Mouse (Mus musculus): ENCODE data around the gene 1520401A03Rik. TPM values are rescaled to one million over a fixed set of nuclear protein-coding genes. Genes with fewer than 3 reads are reported as not detected.
A peak's percentile ranks its signal among the peaks of the same experiment; 100 is the strongest.

Gene 1520401A03Rik
- total and polyA plus RNA-seq, 2 experiments from 2014 or later, result not detected

DNA sequence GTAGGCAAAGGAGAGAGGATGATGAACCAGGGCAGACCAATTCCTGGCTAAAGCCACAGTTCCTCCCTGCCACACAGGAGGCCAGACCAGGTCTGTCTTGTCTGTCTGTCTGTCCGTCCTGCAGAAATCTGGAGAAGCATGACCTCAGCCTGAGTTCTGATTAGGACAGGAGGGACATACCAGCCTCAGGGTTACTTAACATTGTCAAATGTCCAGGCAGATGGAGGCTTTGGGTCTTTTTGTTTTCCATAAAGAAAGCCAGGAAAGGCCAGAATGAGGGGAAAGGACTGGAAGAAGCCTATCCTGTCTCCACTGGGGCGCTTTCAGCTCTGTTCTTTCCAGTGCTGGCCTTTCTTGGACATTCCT is 16.2 kb upstream of the 1520401A03Rik start:
- ATAC-seq (ENCODE audit: insufficient read depth, low read depth) (no peak), DNase-seq (ENCODE audit: low spot score) (no peak)
- TF ChIP-seq CTCF (IDR thresholded peaks at IDR 0.05; ENCODE audit: low read depth) (no peak), EP300 (IDR thresholded peaks at IDR 0.05; ENCODE audit: low read depth) (no peak)
- peaks cover 15% of the 10 kb centered on the region for H3K4me1 ChIP-seq (ENCODE audit: control insufficient read depth, insufficient read depth)
- no peak overlapping the region for H3K27ac ChIP-seq (ENCODE audit: low read depth)
- peak overlapping the region; percentile 48 for H3K9ac ChIP-seq (replicated peaks; ENCODE audit: low read depth, low read length)
- H3K27me3 ChIP-seq (ENCODE audit: control insufficient read depth, insufficient read depth, low read length), result peaks cover 34% of the 10 kb centered on the region
- peak overlapping the region; percentile 70 for H3K4me2 ChIP-seq (ENCODE audit: low read depth, low read length)
- H3K36me3 ChIP-seq (replicated peaks; ENCODE audit: control insufficient read depth, insufficient read depth, low read length), result peaks cover 19% of the 10 kb centered on the region
- peak overlapping the region; percentile 55 for H3K4me3 ChIP-seq (ENCODE audit: low read depth, low read length)
- whole genome bisulfite sequencing, result 49% methylated on average over 2 of the region's 2 CpGs
- H3K9me3 ChIP-seq (replicated peaks; ENCODE audit: control insufficient read depth, low read length), result no peaks in the 10 kb centered on the region

DNA sequence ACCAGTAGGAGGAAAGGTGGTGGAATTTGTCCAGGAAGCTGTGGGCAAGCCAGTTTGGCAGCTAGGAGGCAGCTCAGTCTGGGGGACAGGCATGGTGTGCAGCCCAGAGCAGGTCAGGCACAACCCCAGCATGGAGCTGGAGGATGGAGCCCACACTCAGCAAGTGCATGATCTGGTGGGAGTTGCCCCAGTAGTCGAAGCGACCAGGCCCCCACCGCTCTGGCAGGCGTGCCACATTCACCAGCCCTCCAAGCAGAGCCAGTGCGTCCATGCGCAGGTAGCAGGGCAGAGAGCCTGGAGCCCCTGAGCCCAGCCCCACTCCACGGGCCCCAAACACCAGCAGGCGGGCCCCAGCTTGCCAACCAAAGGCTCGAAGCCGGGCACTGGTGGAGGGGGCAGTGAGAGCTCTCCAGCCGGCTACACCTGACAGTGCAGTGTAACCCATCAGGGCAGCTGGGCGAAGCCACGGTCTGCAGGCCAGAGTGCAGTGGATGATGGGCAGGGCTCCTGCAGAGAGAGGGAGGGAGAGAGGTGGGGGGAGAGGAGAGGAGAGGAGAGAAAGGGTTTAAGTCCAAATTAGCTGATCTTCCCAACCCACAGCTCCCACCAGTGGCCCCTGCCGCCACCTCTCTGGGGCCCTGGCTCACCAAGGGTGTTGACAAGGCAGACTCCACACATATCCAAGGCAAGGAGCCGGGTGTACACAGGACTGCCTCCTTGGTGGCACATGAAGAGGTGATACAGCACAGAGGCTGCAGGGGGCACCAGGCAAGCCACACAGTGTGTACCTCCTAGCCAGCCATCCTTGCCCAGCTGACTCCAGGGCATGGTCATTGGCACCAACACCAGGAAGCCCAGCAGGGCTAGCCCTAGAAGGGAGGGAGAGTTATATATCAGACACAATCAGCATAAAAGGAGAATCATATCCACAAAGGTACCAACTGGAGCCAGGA is 15.2 kb upstream of the 1520401A03Rik start:
- Histone ChIP-seq H3K9me3 (replicated peaks; ENCODE audit: control insufficient read depth, low read length) (no peaks in the 10 kb centered on the region), H3K9ac (replicated peaks; ENCODE audit: low read depth, low read length) (no peak overlapping the region), H3K36me3 (replicated peaks; ENCODE audit: control insufficient read depth, insufficient read depth, low read length) (peaks cover 19% of the 10 kb centered on the region), H3K27ac (ENCODE audit: low read depth) (no peak overlapping the region), H3K4me3 (ENCODE audit: low read depth, low read length) (no peak overlapping the region), H3K4me2 (ENCODE audit: low read depth, low read length) (no peak overlapping the region), H3K27me3 (ENCODE audit: control insufficient read depth, insufficient read depth, low read length) (peaks cover 23% of the 10 kb centered on the region), H3K4me1 (ENCODE audit: control insufficient read depth, insufficient read depth) (peaks cover 15% of the 10 kb centered on the region)
- ATAC-seq (ENCODE audit: insufficient read depth, low read depth), result no peak
- DNase-seq (ENCODE audit: low spot score), result no peak
- TF ChIP-seq EP300 (IDR thresholded peaks at IDR 0.05; ENCODE audit: low read depth) (no peak), CTCF (IDR thresholded peaks at IDR 0.05; ENCODE audit: low read depth) (no peak)
- WGBS, result 74% methylated on average over 15 of the region's 15 CpGs

DNA sequence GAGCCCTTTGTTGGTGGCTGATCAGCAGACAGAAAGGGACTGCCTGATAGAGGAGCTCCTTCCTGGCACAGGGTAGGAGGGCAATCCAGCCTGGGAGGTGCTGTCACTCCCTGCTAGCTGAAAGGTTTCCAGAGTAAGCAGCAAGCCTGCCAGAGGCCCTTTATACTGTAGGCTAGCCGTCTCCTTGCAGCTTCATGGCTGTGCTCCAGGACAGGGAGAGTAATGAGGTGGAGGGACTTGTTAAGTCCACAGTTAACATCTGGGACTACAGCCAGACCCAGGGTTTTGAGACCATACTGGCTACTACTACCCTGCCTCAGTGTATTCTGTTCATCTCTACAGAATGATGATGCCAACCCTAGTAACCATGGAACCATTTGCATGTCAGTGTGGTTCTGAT is 11.8 kb upstream of the 1520401A03Rik start:
- WGBS, result 47% methylated on average over 1 of the region's 1 CpGs
- ATAC-seq (ENCODE audit: insufficient read depth, low read depth) (no peak), DNase-seq (ENCODE audit: low spot score) (no peak)
- no peaks in the 10 kb centered on the region for H3K27me3 ChIP-seq (ENCODE audit: control insufficient read depth, insufficient read depth, low read length)
- 0 out of 2 replicates have a peak, but pooled peaks cover 4% of the 10 kb centered on the region for H3K4me1 ChIP-seq (ENCODE audit: control insufficient read depth, insufficient read depth)
- no peak overlapping the region for H3K27ac ChIP-seq (ENCODE audit: low read depth)
- no peak overlapping the region for H3K4me3 ChIP-seq (ENCODE audit: low read depth, low read length)
- TF ChIP-seq EP300 (IDR thresholded peaks at IDR 0.05; ENCODE audit: low read depth) (no peak), CTCF (IDR thresholded peaks at IDR 0.05; ENCODE audit: low read depth) (no peak)
- no peak overlapping the region for H3K9ac ChIP-seq (replicated peaks; ENCODE audit: low read depth, low read length)
- H3K36me3 ChIP-seq (replicated peaks; ENCODE audit: control insufficient read depth, insufficient read depth, low read length), result peaks cover 19% of the 10 kb centered on the region
- H3K9me3 ChIP-seq (replicated peaks; ENCODE audit: control insufficient read depth, low read length), result no peaks in the 10 kb centered on the region
- no peak overlapping the region for H3K4me2 ChIP-seq (ENCODE audit: low read depth, low read length)

DNA sequence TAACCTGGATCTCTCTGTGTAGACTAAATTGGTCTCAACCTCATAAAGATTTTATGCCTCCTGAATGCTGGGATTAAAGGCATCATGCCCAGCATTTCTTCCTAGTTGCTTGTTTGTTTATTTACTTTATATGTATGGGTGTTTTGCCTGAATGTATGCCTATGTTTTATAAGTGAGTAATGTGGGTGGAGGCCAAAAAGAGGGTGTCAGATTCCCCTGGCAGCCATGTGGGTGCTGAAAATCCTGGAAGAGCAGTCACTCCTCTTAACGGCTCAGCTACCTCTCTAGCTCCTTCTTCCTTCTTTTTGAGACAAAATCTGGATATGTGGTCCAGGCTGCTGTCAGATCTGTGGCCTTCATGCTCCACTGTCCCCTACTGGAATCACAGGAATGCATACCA is 7.9 kb upstream of the 1520401A03Rik start:
- Histone ChIP-seq H3K36me3 (replicated peaks; ENCODE audit: control insufficient read depth, insufficient read depth, low read length) (0 out of 2 replicates have a peak, but pooled peaks cover under 1% of the 10 kb centered on the region), H3K27me3 (ENCODE audit: control insufficient read depth, insufficient read depth, low read length) (no peaks in the 10 kb centered on the region), H3K4me2 (ENCODE audit: low read depth, low read length) (no peak overlapping the region), H3K9ac (replicated peaks; ENCODE audit: low read depth, low read length) (no peak overlapping the region), H3K4me3 (ENCODE audit: low read depth, low read length) (no peak overlapping the region), H3K27ac (ENCODE audit: low read depth) (no peak overlapping the region), H3K4me1 (ENCODE audit: control insufficient read depth, insufficient read depth) (peaks cover 5% of the 10 kb centered on the region; the same call in 1 of the 2 replicates), H3K9me3 (replicated peaks; ENCODE audit: control insufficient read depth, low read length) (no peaks in the 10 kb centered on the region)
- 18% methylated on average over 1 of the region's 1 CpGs for WGBS
- TF ChIP-seq CTCF (IDR thresholded peaks at IDR 0.05; ENCODE audit: low read depth), result no peak
- TF ChIP-seq EP300 (IDR thresholded peaks at IDR 0.05; ENCODE audit: low read depth), result no peak
- DNase-seq (ENCODE audit: low spot score) (no peak), ATAC-seq (ENCODE audit: insufficient read depth, low read depth) (no peak)

DNA sequence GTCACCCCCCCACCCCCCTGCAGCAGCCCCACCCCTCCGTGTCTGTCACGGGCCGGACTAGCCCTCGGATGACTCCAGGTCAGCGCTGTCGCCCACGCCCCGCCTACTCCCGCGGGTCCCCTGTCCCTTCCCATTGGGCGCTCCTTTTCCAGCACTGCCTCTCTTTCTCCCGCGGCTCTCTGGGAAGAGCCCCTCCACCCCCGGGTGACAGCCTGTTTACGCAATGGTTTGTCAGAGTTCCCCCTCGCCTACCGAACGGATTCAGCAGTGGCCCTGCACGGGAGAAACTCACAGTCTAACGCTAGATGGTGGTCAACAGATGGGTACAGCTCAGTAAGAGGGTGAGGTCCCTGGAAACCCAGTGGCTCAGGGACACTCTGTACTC is 4.2 kb upstream of the 1520401A03Rik start:
- Histone ChIP-seq H3K9ac (replicated peaks; ENCODE audit: low read depth, low read length) (peak overlapping the region; percentile 60), H3K27ac (ENCODE audit: low read depth) (peak overlapping the region; percentile 89), H3K27me3 (ENCODE audit: control insufficient read depth, insufficient read depth, low read length) (no peaks in the 10 kb centered on the region), H3K36me3 (replicated peaks; ENCODE audit: control insufficient read depth, insufficient read depth, low read length) (no peaks in the 10 kb centered on the region), H3K9me3 (replicated peaks; ENCODE audit: control insufficient read depth, low read length) (no peaks in the 10 kb centered on the region), H3K4me2 (ENCODE audit: low read depth, low read length) (peak overlapping the region; percentile 95), H3K4me1 (ENCODE audit: control insufficient read depth, insufficient read depth) (peaks cover 6% of the 10 kb centered on the region; the same call in 1 of the 2 replicates), H3K4me3 (ENCODE audit: low read depth, low read length) (peak overlapping the region; percentile 90)
- DNase-seq (ENCODE audit: low spot score), result peak; percentile 82
- 1% methylated on average over 19 of the region's 20 CpGs for WGBS
- peak; percentile 91 for ATAC-seq (ENCODE audit: insufficient read depth, low read depth)
- TF ChIP-seq EP300 (IDR thresholded peaks at IDR 0.05; ENCODE audit: low read depth), result no peak
- peak; percentile 13 for TF ChIP-seq CTCF (IDR thresholded peaks at IDR 0.05; ENCODE audit: low read depth)
